Mouse (Mus musculus): ENCODE measurements around the gene Gm20388. TPM values are rescaled to one million over a fixed set of nuclear protein-coding genes. Genes with fewer than 3 reads are reported as not detected.

The Gm20388 gene
- polyA plus RNA-seq, 1 experiment = 10.6 TPM

- no peak for TF ChIP-seq CTCF (IDR thresholded peaks at IDR 0.05; ENCODE audit: control insufficient read depth, insufficient read depth, low read length)
- TF ChIP-seq POLR2A (IDR thresholded peaks at IDR 0.05; ENCODE audit: borderline replicate concordance, control insufficient read depth, low read depth, low read length) = no peak
- 85% methylated on average over 13 of the region's 13 CpGs for WGBS
- Histone ChIP-seq H3K4me1 (ENCODE audit: control insufficient read depth, insufficient read depth, low read length) (no peaks in the 10 kb centered on the region), H3K27ac (ENCODE audit: control insufficient read depth, insufficient read depth, low read depth, low read length, poor library complexity) (no peak overlapping the region), H3K4me3 (replicated peaks; ENCODE audit: control insufficient read depth, low read depth, low read length) (no peak overlapping the region)
Measured at GRCm38 (mm10) chr8:122817724-122818496, 2907.3 kb downstream of the Gm20388 start.

- Histone ChIP-seq H3K4me1 (ENCODE audit: control insufficient read depth, insufficient read depth, low read length) (no peaks in the 10 kb centered on the region), H3K4me3 (replicated peaks; ENCODE audit: control insufficient read depth, low read depth, low read length) (no peak overlapping the region), H3K27ac (ENCODE audit: control insufficient read depth, insufficient read depth, low read depth, low read length, poor library complexity) (no peak overlapping the region)
- no peak for TF ChIP-seq POLR2A (IDR thresholded peaks at IDR 0.05; ENCODE audit: borderline replicate concordance, control insufficient read depth, low read depth, low read length)
- TF ChIP-seq CTCF (IDR thresholded peaks at IDR 0.05; ENCODE audit: control insufficient read depth, insufficient read depth, low read length) = no peak
- WGBS = 79% methylated on average over 11 of the region's 11 CpGs
Measured at GRCm38 (mm10) chr8:122819776-122820175, 2909.1 kb downstream of the Gm20388 start.

GRCm38 (mm10) chr8:122824571-122824970 is 2913.9 kb downstream of the Gm20388 start:
- Histone ChIP-seq H3K4me1 (ENCODE audit: control insufficient read depth, insufficient read depth, low read length) (no peaks in the 10 kb centered on the region), H3K27ac (ENCODE audit: control insufficient read depth, insufficient read depth, low read depth, low read length, poor library complexity) (no peak overlapping the region), H3K4me3 (replicated peaks; ENCODE audit: control insufficient read depth, low read depth, low read length) (no peak overlapping the region)
- no peak for TF ChIP-seq POLR2A (IDR thresholded peaks at IDR 0.05; ENCODE audit: borderline replicate concordance, control insufficient read depth, low read depth, low read length)
- no peak for TF ChIP-seq CTCF (IDR thresholded peaks at IDR 0.05; ENCODE audit: control insufficient read depth, insufficient read depth, low read length)
- 48% methylated on average over 5 of the region's 5 CpGs for WGBS

- WGBS = 40% methylated on average over 9 of the region's 9 CpGs
- TF ChIP-seq CTCF (IDR thresholded peaks at IDR 0.05; ENCODE audit: control insufficient read depth, insufficient read depth, low read length) (no peak), POLR2A (IDR thresholded peaks at IDR 0.05; ENCODE audit: borderline replicate concordance, control insufficient read depth, low read depth, low read length) (no peak)
- Histone ChIP-seq H3K27ac (ENCODE audit: control insufficient read depth, insufficient read depth, low read depth, low read length, poor library complexity) (no peak overlapping the region), H3K4me3 (replicated peaks; ENCODE audit: control insufficient read depth, low read depth, low read length) (no peak overlapping the region), H3K4me1 (ENCODE audit: control insufficient read depth, insufficient read depth, low read length) (no peaks in the 10 kb centered on the region)
Measured at GRCm38 (mm10) chr8:122824986-122825385, 2914.3 kb downstream of the Gm20388 start.

GRCm38 (mm10) chr8:122825408-122825807 is 2914.8 kb downstream of the Gm20388 start:
- 20% methylated on average over 8 of the region's 8 CpGs for WGBS
- Histone ChIP-seq H3K27ac (ENCODE audit: control insufficient read depth, insufficient read depth, low read depth, low read length, poor library complexity) (no peak overlapping the region), H3K4me1 (ENCODE audit: control insufficient read depth, insufficient read depth, low read length) (peaks cover 2% of the 10 kb centered on the region; the same call in 1 of the 2 replicates), H3K4me3 (replicated peaks; ENCODE audit: control insufficient read depth, low read depth, low read length) (no peak overlapping the region)
- TF ChIP-seq CTCF (IDR thresholded peaks at IDR 0.05; ENCODE audit: control insufficient read depth, insufficient read depth, low read length) = no peak
- no peak for TF ChIP-seq POLR2A (IDR thresholded peaks at IDR 0.05; ENCODE audit: borderline replicate concordance, control insufficient read depth, low read depth, low read length)

- Histone ChIP-seq H3K27ac (ENCODE audit: control insufficient read depth, insufficient read depth, low read depth, low read length, poor library complexity) (no peak overlapping the region), H3K4me3 (replicated peaks; ENCODE audit: control insufficient read depth, low read depth, low read length) (no peak overlapping the region), H3K4me1 (ENCODE audit: control insufficient read depth, insufficient read depth, low read length) (peaks cover 2% of the 10 kb centered on the region; the same call in 1 of the 2 replicates)
- no peak for TF ChIP-seq CTCF (IDR thresholded peaks at IDR 0.05; ENCODE audit: control insufficient read depth, insufficient read depth, low read length)
- no peak for TF ChIP-seq POLR2A (IDR thresholded peaks at IDR 0.05; ENCODE audit: borderline replicate concordance, control insufficient read depth, low read depth, low read length)
- WGBS = 88% methylated on average over 3 of the region's 3 CpGs
Measured at GRCm38 (mm10) chr8:122829396-122829795, 2918.8 kb downstream of the Gm20388 start.

GRCm38 (mm10) chr8:122830349-122831061 is 2919.9 kb downstream of the Gm20388 start:
- H3K4me1 ChIP-seq (ENCODE audit: control insufficient read depth, insufficient read depth, low read length) = peaks cover 2% of the 10 kb centered on the region; the same call in 1 of the 2 replicates
- no peak for TF ChIP-seq POLR2A (IDR thresholded peaks at IDR 0.05; ENCODE audit: borderline replicate concordance, control insufficient read depth, low read depth, low read length)
- TF ChIP-seq CTCF (IDR thresholded peaks at IDR 0.05; ENCODE audit: control insufficient read depth, insufficient read depth, low read length) = peak; percentile 100
- 40% methylated on average over 8 of the region's 8 CpGs for WGBS
- H3K4me3 ChIP-seq (replicated peaks; ENCODE audit: control insufficient read depth, low read depth, low read length) = no peak overlapping the region
- no peak overlapping the region for H3K27ac ChIP-seq (ENCODE audit: control insufficient read depth, insufficient read depth, low read depth, low read length, poor library complexity)

DNA sequence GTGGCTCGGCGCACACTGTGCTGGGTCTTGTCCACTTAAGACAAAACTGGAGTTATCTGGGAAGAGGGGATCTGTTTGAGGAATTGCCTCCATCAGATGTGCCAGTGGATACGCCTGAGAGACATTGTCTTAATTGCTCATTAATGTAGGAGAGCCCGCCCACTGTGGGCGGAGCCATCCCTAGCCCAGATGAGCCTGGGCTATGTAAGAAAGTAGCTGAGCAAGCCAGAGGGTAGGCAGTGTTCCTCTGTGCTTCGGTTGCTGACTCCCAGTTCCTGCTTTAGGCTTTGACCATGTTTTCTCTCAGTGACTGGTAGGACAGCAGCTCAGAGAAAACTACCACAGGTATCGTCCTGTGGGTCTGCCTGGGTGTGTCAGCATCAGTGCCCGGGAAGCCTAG is 2923.8 kb downstream of the Gm20388 start:
- TF ChIP-seq CTCF (IDR thresholded peaks at IDR 0.05; ENCODE audit: control insufficient read depth, insufficient read depth, low read length) (no peak), POLR2A (IDR thresholded peaks at IDR 0.05; ENCODE audit: borderline replicate concordance, control insufficient read depth, low read depth, low read length) (no peak)
- 79% methylated on average over 8 of the region's 8 CpGs for WGBS
- no peak overlapping the region for H3K4me3 ChIP-seq (replicated peaks; ENCODE audit: control insufficient read depth, low read depth, low read length)
- no peak overlapping the region for H3K27ac ChIP-seq (ENCODE audit: control insufficient read depth, insufficient read depth, low read depth, low read length, poor library complexity)
- peaks cover 2% of the 10 kb centered on the region; the same call in 1 of the 2 replicates for H3K4me1 ChIP-seq (ENCODE audit: control insufficient read depth, insufficient read depth, low read length)

Measured in bone marrow, adult 2 months (tissue).